Mouse (Mus musculus) monocyte, adult 5-6 weeks (primary cell): ENCODE measurements around the gene Fgfr1op. TPM values are rescaled to one million over a fixed set of nuclear protein-coding genes. Genes with fewer than 3 reads are reported as not detected.

Experiments
- total RNA-seq: library from RNA; stranded (forward); fragments of 200-1000, 200-491, 200-594 nt; gene quantifications from 3 replicates; pipeline ENCODE4 v1.2.3, GENCODE M21; 2017

Fgfr1op gene
- total RNA-seq, 1 experiment from 2014 or later = 37.0 TPM

Other genes starting within 250 kb of the Fgfr1op start
- 63.5 to 77.7 TPM (median 74.3 TPM) in 3 replicates for gene Tagap, start 239.5 kb upstream of the Fgfr1op start, total RNA-seq
- 28.3 to 41.8 TPM (median 34.7 TPM) in 3 replicates for gene Rsph3a, start 219.9 kb upstream of the Fgfr1op start, total RNA-seq
- gene Gm49673, start 17.7 kb upstream of the Fgfr1op start, total RNA-seq = 4.2 to 5.7 TPM in 2 of 3 replicates, not detected in the other
- gene Rnaset2a, start 17.4 kb upstream of the Fgfr1op start, total RNA-seq = 48.3 to 53.4 TPM (median 53.2 TPM) in 3 replicates
- gene Ccr6, start 70.5 kb downstream of the Fgfr1op start, total RNA-seq = 8.5 to 10.9 TPM (median 9.5 TPM) in 3 replicates
- 48.2 to 112 TPM (median 78.5 TPM) in 3 replicates for gene Mpc1, start 117.4 kb downstream of the Fgfr1op start, total RNA-seq
- 69.2 to 137 TPM (median 73.1 TPM) in 3 replicates for gene Sft2d1, start 145.6 kb downstream of the Fgfr1op start, total RNA-seq
- gene Prr18, start 172.0 kb downstream of the Fgfr1op start, total RNA-seq = 0.10 TPM in 1 of 3 replicates, not detected in the others
- gene T2, start 190.5 kb downstream of the Fgfr1op start, total RNA-seq = 0.39 TPM in 1 of 3 replicates, not detected in the others